Mouse (Mus musculus): ENCODE data around the gene Grk4.

DNA sequence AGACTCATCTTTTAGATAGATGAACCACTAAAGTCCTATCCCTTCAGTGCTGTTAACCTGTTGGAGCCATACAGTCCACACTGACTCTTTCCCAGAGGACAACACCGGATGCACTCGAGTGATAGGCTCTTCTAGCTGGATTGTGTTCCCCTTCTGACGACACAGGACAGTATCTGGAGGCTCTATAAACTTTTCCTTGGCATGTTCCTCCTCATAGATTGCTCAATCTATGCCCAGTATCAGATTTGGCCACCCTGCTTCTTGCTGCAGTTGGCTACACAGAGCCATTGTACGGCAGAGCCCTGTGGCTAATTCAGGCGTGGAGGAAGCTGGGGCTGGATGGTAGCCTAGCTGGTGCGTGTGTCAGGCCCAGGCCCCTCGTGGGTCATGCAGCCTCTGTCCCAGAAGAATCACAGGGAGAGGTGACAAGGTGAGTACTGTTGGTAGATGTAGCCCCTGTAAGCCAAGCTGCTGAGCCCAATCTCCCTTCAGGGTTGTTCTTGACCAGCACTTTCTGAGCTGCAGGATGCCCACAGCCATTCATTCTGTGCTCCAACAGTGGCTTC is 22.5 kb upstream of the Grk4 start:
- TF ChIP-seq CHD2 (IDR thresholded peaks at IDR 0.05; ENCODE audit: low read depth, low read length), result no peak
- no peak for TF ChIP-seq MAFK (IDR thresholded peaks at IDR 0.05; ENCODE audit: insufficient read depth, low read depth, low read length)

Measured in ES-E14 (cell line).